Mouse (Mus musculus) cerebellum, postnatal 14 days (tissue): ENCODE results near the gene Fam19a4.

Experiments used
- DNase-seq, 2 experiments: peaks; one replicate each; pipeline ENCODE4 v3.0.0; 2021; ENCODE audit warnings: mixed read lengths in 2 of 2

Fam19a4 gene

GRCm38 (mm10) chr6:97060074-97060681 lies at the start of gene Fam19a4:
Gene Fam19a4, minus strand, starts transcription at chr6:97060413.
- DNase-seq = peak; percentile 40 to 47

GRCm38 (mm10) chr6:97106777-97107176 lies 46.6 kb upstream of the Fam19a4 start:
- DNase-seq = peak; percentile 66 to 71

DNA sequence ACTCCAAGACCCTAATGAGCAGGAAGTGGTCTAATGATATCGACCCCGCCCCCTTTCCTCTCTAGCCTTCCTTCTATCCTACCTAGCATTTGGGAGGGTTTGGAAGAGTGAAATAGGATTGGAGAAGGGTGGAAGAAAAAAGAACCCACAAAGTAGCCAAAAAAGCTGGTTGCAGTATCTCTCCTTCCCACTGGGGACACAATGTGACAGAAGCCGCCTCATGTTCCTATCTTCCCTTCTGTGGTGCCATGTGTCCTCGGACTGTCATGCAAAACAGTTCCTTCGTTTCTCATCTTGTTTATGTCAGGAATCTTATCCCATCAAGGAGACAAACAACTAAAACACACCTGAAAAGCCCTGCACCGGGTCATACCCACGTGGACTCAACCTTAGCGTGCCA lies 45.9 kb upstream of the Fam19a4 start:
- no peak for DNase-seq

DNA sequence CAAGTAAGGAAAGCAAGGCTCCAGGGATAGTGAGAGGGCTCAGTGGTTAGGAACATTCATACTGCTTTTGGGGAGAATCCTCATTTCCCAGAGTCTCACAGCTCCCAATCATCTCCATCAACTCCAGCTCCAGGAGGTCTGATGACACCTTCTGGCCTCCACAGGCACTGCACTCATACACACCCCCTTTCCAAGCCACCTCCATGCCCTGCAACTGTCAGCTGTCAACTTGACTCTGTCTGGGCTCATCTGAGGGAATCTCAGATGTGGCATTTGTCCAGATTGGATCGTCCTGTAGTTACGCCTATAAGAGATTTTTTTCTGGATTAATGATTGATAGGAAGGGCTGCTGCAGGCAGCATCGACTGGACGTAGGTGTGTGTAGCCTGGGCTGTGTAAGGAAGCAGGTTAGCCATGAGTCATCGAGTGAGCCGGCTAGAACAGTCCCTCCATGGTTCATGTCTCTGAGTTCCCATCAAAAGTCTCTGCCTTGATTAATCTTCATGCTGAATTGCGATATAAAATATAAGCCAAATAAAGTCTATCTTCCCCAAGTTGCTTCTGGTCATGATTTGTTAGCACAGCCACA lies 44.1 kb upstream of the Fam19a4 start:
- peak in 1 of 2 experiments; percentile 12 for DNase-seq

GRCm38 (mm10) chr6:97101958-97102702 lies 41.9 kb upstream of the Fam19a4 start:
- no peak for DNase-seq

DNA sequence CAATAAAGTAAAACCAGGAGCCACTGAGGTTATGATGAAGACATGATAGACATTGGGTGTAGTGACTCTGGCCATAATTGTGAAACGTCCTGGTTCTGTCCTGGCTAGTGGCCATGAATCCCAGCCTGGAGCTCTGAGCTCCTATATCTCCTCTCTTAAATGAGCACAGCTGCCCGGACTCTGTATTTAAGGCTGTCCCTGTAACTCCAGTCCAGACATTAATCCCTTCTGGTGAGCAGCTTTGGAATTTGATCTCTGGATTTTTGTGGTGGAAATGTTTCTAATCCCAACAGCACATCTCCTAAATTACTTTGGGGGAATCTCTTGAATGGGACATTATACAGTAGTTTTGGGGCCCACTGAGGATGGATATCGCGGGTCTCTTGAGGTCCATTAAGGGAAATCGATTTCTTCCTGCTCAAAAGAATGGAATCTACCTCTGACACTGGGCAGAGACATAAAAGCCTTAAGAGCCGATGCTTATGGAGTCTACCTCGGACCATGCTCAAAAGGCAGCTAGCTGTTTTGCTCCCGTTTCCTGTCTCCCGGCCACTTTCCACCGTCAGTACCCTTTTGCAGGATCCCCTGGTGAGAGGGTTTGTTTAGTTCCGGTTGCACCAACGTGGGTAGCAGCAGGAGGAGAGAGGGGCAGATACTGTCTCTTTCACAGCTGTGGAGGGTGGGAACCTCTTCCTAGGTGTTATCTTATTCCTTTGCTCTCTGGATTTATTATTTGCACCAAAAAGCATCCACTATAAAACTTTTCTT lies 41.2 kb upstream of the Fam19a4 start:
- no peak for DNase-seq

- DNase-seq = no peak
Measured at GRCm38 (mm10) chr6:97082336-97082735, 22.1 kb upstream of the Fam19a4 start.

GRCm38 (mm10) chr6:97080016-97080415 lies 19.8 kb upstream of the Fam19a4 start:
- DNase-seq = no peak

GRCm38 (mm10) chr6:97059599-97059998 lies 614 bp downstream of the Fam19a4 start:
- DNase-seq = no peak

GRCm38 (mm10) chr6:97052196-97052770 lies 7.9 kb downstream of the Fam19a4 start:
- DNase-seq = peak in 1 of 2 experiments; percentile 8

GRCm38 (mm10) chr6:97048403-97048802 lies 11.8 kb downstream of the Fam19a4 start:
- DNase-seq = no peak

DNA sequence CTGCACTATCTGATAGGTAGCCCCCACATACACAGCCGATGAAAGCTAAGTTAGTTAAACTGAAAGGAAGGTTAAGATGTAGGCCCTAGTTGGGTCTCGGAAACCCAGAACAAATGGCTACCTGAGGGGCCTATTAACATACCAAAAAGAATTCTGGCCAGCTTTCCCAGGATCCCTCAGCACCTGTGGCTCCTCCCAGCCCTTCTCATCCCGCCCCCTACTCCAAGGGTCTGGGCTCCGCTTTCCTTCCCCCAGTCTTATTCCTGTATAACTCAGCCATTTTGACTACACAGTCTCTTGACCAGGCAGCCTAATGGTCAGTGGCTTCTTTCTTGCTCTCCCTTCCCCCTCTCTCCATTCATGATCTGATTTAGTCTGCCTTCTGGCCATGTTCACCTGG lies 13.7 kb downstream of the Fam19a4 start:
- DNase-seq = no peak

DNA sequence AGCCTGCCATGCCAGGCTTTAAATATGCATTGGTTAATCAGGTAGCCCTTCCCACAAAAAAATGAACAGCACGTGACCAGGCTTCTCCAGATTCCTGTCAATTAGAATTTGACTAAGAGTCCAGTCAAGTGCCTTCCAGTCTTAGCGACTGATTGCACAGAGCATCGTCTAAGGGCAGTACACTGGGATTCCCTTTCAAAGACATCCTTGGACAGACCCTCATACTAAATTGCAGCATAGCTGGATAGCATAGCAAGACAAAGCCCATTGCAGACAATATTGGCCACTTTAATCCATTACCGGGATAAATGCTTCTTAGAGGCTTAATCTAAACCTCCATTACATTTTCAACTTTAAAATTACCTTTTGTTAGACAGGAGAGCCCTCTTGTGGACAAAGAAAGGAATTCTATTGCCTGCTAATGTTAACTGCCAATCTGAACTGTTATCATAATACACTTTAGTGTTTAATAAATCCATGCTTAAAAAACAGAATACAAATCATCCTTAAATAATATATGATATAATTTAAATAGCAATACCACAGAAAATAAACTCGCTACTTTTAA lies 33.0 kb downstream of the Fam19a4 start:
- DNase-seq = peak in 1 of 2 experiments; percentile 7

DNA sequence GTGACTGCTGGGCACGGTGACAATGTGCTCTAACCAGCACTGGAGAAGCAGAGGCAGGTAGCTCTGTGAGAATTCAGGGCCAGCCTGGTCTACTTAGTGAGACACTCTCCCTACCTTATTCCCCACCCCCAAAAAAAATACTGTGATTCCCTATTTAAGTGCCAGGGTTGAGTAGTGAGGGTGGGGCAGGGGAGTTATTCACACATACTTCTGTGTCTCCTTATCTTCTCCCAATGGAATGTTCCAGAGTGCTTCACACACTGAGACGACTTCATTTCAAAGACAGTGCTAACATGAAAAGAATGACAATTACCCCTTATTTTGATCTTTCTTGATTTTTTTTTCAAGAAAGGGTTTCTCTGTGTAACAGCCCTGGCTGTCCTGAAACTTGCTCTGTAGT lies 40.9 kb downstream of the Fam19a4 start:
- DNase-seq = no peak

- DNase-seq = no peak
Measured at GRCm38 (mm10) chr6:97016711-97017110, 43.5 kb downstream of the Fam19a4 start.

- DNase-seq = no peak
Measured at GRCm38 (mm10) chr6:97016018-97016417, 44.2 kb downstream of the Fam19a4 start.

DNA sequence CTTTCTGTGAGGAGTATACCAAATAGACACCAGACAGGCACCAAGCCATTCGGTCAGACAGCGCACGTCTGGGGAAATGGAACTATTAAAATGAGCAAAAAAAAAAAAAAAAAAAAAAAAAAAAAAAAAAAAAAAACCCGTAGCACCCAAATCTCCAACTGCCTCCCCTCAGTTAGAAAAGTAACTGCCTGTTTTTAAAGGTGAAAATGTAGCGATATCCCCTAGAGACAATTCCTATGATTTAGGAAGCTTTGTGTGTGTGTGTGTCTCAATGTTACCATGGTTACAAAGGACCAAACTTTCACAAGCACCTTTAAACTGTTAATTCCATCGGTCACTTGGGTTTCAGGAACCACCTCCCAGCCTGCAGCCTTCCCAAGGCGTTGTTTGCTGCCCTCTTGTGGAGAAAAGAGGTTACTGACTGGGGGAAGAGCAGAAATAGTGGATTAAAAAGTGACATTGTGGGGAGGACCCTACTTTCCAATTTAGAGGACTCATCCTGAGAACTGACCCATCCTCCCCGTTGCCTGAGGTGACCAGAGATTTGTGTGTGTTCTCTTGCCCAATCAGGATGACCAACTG lies 53.6 kb downstream of the Fam19a4 start:
- DNase-seq = peak; percentile 79 to 81

GRCm38 (mm10) chr6:97005038-97005437 lies 55.2 kb downstream of the Fam19a4 start:
- DNase-seq = peak; percentile 60 to 62

- no peak for DNase-seq
Measured at GRCm38 (mm10) chr6:96995556-96996159, 64.6 kb downstream of the Fam19a4 start.

GRCm38 (mm10) chr6:96991741-96992140 lies 68.5 kb downstream of the Fam19a4 start:
- no peak for DNase-seq

- no peak for DNase-seq
Measured at GRCm38 (mm10) chr6:96977537-96977936, 82.7 kb downstream of the Fam19a4 start.

GRCm38 (mm10) chr6:96944796-96945195 lies 115.4 kb downstream of the Fam19a4 start:
- DNase-seq = peak; percentile 29 to 33
